8 mouse cellular contexts compared by ENCODE assay signal in the genomic region with DNA sequence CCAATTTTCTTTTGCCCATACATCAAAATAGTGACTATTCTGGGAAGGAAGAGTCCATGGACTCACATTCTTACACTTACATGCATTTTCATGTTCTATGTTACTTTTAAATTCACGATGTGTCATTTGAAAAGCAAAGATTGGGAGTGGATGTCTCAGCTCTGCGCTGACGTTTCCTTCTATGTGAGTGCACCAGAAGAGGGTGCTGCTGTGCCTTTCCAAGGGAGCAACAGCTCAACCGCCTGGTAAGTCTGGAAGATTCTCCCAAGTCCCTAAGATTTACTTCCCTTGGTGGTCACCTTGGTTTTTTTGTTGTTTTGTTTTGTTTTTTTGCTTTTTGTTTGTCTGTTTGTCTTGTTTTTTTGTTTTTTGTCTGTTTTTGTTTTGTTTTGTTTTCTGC. TPM values are rescaled to one million over a fixed set of nuclear protein-coding genes. Genes with fewer than 3 reads are reported as not detected.
DNase-seq lines count a peak whose midpoint lies in the region; ATAC-seq lines count a peak whose summit lies in the region.

No protein-coding gene starts in this region.

- H3K9ac ChIP-seq in forebrain, embryonic 11.5 days (ENCODE audit: low read length), result no peak overlapping the region
- no peak overlapping the region for H3K9ac ChIP-seq in midbrain, embryonic 12.5 days (replicated peaks)
- H3K9ac ChIP-seq in midbrain, embryonic 11.5 days (ENCODE audit: low read length), result no peak overlapping the region
- H3K9ac ChIP-seq in hindbrain, embryonic 14.5 days, result no peak overlapping the region

- no peak overlapping the region for H3K4me2 ChIP-seq in forebrain, embryonic 11.5 days (ENCODE audit: low read depth, low read length, severe bottlenecking)
- no peak overlapping the region for H3K4me2 ChIP-seq in midbrain, embryonic 12.5 days (replicated peaks)
- no peak overlapping the region for H3K4me2 ChIP-seq in midbrain, embryonic 11.5 days
- H3K4me2 ChIP-seq in hindbrain, embryonic 14.5 days (replicated peaks), result no peak overlapping the region

- DNase-seq in forebrain, embryonic 11.5 days (ENCODE audit: low spot score), result no peak
- DNase-seq in forebrain, embryonic 10.5 days (ENCODE audit: extremely low spot score, low spot score), result no peak
- DNase-seq in midbrain, embryonic 11.5 days (ENCODE audit: low spot score, missing footprints), result no peak
- peak; percentile 83 for DNase-seq in brain, adult 2 months (ENCODE audit: low read depth, low spot score)
- peak; percentile 70 for DNase-seq in hindbrain, embryonic 14.5 days (ENCODE audit: low spot score)
- peak; percentile 35 for DNase-seq in mesoderm, embryonic 11.5 days (ENCODE audit: low read depth, low spot score)

- H3K36me3 ChIP-seq in forebrain, embryonic 11.5 days (ENCODE audit: control insufficient read depth, insufficient read depth, low read length), result no peaks in the 10 kb centered on the region
- H3K36me3 ChIP-seq in forebrain, embryonic 10.5 days (replicated peaks), result no peaks in the 10 kb centered on the region
- H3K36me3 ChIP-seq in midbrain, embryonic 12.5 days, result no peaks in the 10 kb centered on the region
- H3K36me3 ChIP-seq in midbrain, embryonic 11.5 days (ENCODE audit: control insufficient read depth, insufficient read depth, low read length), result no peaks in the 10 kb centered on the region
- H3K36me3 ChIP-seq in hindbrain, embryonic 14.5 days (replicated peaks; ENCODE audit: control insufficient read depth, insufficient read depth), result no peaks in the 10 kb centered on the region

- no peak overlapping the region for H3K4me3 ChIP-seq in forebrain, embryonic 11.5 days (ENCODE audit: low read depth, low read length)
- H3K4me3 ChIP-seq in forebrain, embryonic 10.5 days, result no peak overlapping the region
- no peak overlapping the region for H3K4me3 ChIP-seq in midbrain, embryonic 12.5 days
- no peak overlapping the region for H3K4me3 ChIP-seq in midbrain, embryonic 11.5 days (ENCODE audit: low read depth, low read length)
- no peak overlapping the region for H3K4me3 ChIP-seq in hindbrain, embryonic 14.5 days (replicated peaks; ENCODE audit: low read length)

- no peaks in the 10 kb centered on the region for H3K27me3 ChIP-seq in forebrain, embryonic 11.5 days (ENCODE audit: control insufficient read depth, insufficient read depth, low read length)
- peaks cover 8% of the 10 kb centered on the region for H3K27me3 ChIP-seq in forebrain, embryonic 10.5 days (ENCODE audit: poor library complexity, severe bottlenecking)
- peaks cover under 1% of the 10 kb centered on the region; the same call in 1 of the 2 replicates for H3K27me3 ChIP-seq in midbrain, embryonic 12.5 days
- H3K27me3 ChIP-seq in midbrain, embryonic 11.5 days (ENCODE audit: control insufficient read depth, insufficient read depth, low read length), result no peaks in the 10 kb centered on the region
- H3K27me3 ChIP-seq in hindbrain, embryonic 14.5 days (ENCODE audit: control insufficient read depth, insufficient read depth, low read length), result no peaks in the 10 kb centered on the region

- no peak overlapping the region for H3K27ac ChIP-seq in forebrain, embryonic 11.5 days (ENCODE audit: low read depth, low read length)
- no peak overlapping the region for H3K27ac ChIP-seq in forebrain, embryonic 10.5 days
- H3K27ac ChIP-seq in midbrain, embryonic 12.5 days (replicated peaks), result no peak overlapping the region
- H3K27ac ChIP-seq in midbrain, embryonic 11.5 days (ENCODE audit: low read depth, low read length), result no peak overlapping the region
- no peak overlapping the region for H3K27ac ChIP-seq in hindbrain, embryonic 14.5 days

- WGBS in forebrain, embryonic 11.5 days, result 10% methylated on average over 4 of the region's 4 CpGs
- WGBS in forebrain, embryonic 10.5 days, result 10% methylated on average over 4 of the region's 4 CpGs
- 14% methylated on average over 4 of the region's 4 CpGs for WGBS in midbrain, embryonic 12.5 days
- 10% methylated on average over 4 of the region's 4 CpGs for WGBS in midbrain, embryonic 11.5 days
- 12% methylated on average over 4 of the region's 4 CpGs for WGBS in hindbrain, embryonic 14.5 days

- peak; percentile 74; the same call in 1 of the 2 replicates for ATAC-seq in forebrain, embryonic 11.5 days (replicated peaks; ENCODE audit: low FRiP score)
- 0 out of 2 replicates have a peak, but pooled peaks have one; percentile 54 for ATAC-seq in midbrain, embryonic 12.5 days (ENCODE audit: low FRiP score, low read depth)
- no peak for ATAC-seq in midbrain, embryonic 11.5 days (ENCODE audit: low FRiP score)
- peak; percentile 80; the same call in 1 of the 2 replicates for ATAC-seq in hindbrain, embryonic 14.5 days (ENCODE audit: low FRiP score)
- ATAC-seq in activated CD4-positive, CD25-positive, alpha-beta regulatory T cell, adult 4 months, result no peak

- H3K4me1 ChIP-seq in forebrain, embryonic 11.5 days (replicated peaks; ENCODE audit: control insufficient read depth, insufficient read depth, low read length), result no peaks in the 10 kb centered on the region
- no peaks in the 10 kb centered on the region for H3K4me1 ChIP-seq in forebrain, embryonic 10.5 days
- H3K4me1 ChIP-seq in midbrain, embryonic 12.5 days, result no peaks in the 10 kb centered on the region
- no peaks in the 10 kb centered on the region for H3K4me1 ChIP-seq in midbrain, embryonic 11.5 days (ENCODE audit: control insufficient read depth, insufficient read depth, low read length)
- H3K4me1 ChIP-seq in hindbrain, embryonic 14.5 days (replicated peaks; ENCODE audit: control insufficient read depth, insufficient read depth, low read length), result no peaks in the 10 kb centered on the region

- H3K9me3 ChIP-seq in forebrain, embryonic 11.5 days (ENCODE audit: control insufficient read depth, low read length), result no peaks in the 10 kb centered on the region
- H3K9me3 ChIP-seq in forebrain, embryonic 10.5 days, result no peaks in the 10 kb centered on the region
- H3K9me3 ChIP-seq in midbrain, embryonic 12.5 days, result no peaks in the 10 kb centered on the region
- no peaks in the 10 kb centered on the region for H3K9me3 ChIP-seq in midbrain, embryonic 11.5 days (ENCODE audit: control insufficient read depth, low read length)
- no peaks in the 10 kb centered on the region for H3K9me3 ChIP-seq in hindbrain, embryonic 14.5 days (ENCODE audit: control insufficient read depth, low read length)

RNA-seq across cellular contexts. Expression of a gene that starts 6.1 kb away (rescaled TPM):
- 0.23 and 0.77 TPM in 2 replicates for polyA plus RNA-seq in forebrain, embryonic 11.5 days (2014; fragmentation: Nextera tagmentation; extraction: Ambion mirVana)
- polyA plus RNA-seq in forebrain, embryonic 10.5 days (2016; fragmentation: Nextera tagmentation; extraction: Ambion mirVana), result 0.26 and 0.27 TPM in 2 replicates
- polyA plus RNA-seq in midbrain, embryonic 12.5 days (2016; fragmentation: Nextera tagmentation; extraction: Ambion mirVana), result 1.0 and 1.5 TPM in 2 replicates
- 0.14 and 0.44 TPM in 2 replicates for polyA plus RNA-seq in midbrain, embryonic 11.5 days (2014; fragmentation: Nextera tagmentation; extraction: Ambion mirVana)
- polyA plus RNA-seq in hindbrain, embryonic 14.5 days (2014; fragmentation: Nextera tagmentation; extraction: Ambion mirVana), result 1.1 TPM in 2 replicates
- not detected for polyA plus RNA-seq in activated CD4-positive, CD25-positive, alpha-beta regulatory T cell, adult 4 months (2017; shearing (Covaris generic))

Comparison
In these comparisons a context has a peak if more than half of its experiments do, and no peak if none do; other contexts are left out.
1. ATAC-seq: peak in forebrain, embryonic 11.5 days (single experiment), midbrain, embryonic 12.5 days (single experiment) and hindbrain, embryonic 14.5 days (single experiment); none in midbrain, embryonic 11.5 days (single experiment) and activated CD4-positive, CD25-positive, alpha-beta regulatory T cell, adult 4 months (single experiment).
2. DNase-seq: peak in brain, adult 2 months (single experiment), hindbrain, embryonic 14.5 days (single experiment) and mesoderm, embryonic 11.5 days (single experiment); none in forebrain, embryonic 11.5 days (single experiment), forebrain, embryonic 10.5 days (single experiment) and midbrain, embryonic 11.5 days (single experiment).